In the genomic region with DNA sequence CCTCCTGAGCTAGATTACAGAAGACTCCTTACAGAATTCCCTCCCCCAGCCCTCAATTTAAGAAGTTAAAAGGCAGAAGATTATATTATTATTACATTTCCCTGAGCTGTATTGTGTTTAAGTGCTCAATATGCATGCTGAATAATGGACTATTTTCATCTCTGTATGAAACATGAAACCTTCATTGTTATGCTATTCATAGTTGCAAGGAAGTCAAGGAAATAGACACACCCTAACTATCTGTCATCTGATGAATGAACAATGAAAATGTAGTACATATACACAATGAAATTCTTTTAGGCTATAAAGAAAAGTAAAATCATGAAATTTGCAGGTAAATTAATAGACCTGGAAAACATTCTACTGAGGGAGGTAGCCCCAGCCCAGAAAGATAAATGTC, we compare ENCODE assay signal across 18 mouse cellular contexts.
"Had no signal": no experiment of that assay in that cellular context is flagged by ENCODE, and none has a peak within 500 bp of the region (broad histone marks: within the 10 kb centered on the region; RNA-seq: fewer than 3 reads in every experiment).

No protein-coding gene starts in this region.

- H3K9ac ChIP-seq: liver, embryonic 15.5 days; liver, postnatal 0 days; lung, embryonic 15.5 days; midbrain, embryonic 13.5 days; midbrain, embryonic 15.5 days; neural tube, embryonic 13.5 days; neural tube, embryonic 15.5 days; stomach, embryonic 15.5 days had no signal

- DNase-seq: liver, postnatal 0 days; lung, adult 2 months; lung, postnatal 10 days; right cerebral cortex, postnatal 14 days; thymus, adult 2 months; thymus, postnatal 25 days; thymus, postnatal 4 days had no signal

- H3K4me1 ChIP-seq: liver, embryonic 15.5 days; lung, embryonic 15.5 days; megakaryocyte, embryonic 14.5 days; midbrain, embryonic 13.5 days; midbrain, embryonic 15.5 days; neural tube, embryonic 13.5 days; neural tube, embryonic 15.5 days; stomach, embryonic 15.5 days had no signal

- H3K4me2 ChIP-seq: liver, embryonic 15.5 days; lung, embryonic 15.5 days; midbrain, embryonic 11.5 days; midbrain, embryonic 13.5 days; midbrain, embryonic 15.5 days; neural tube, embryonic 13.5 days; neural tube, embryonic 15.5 days; stomach, embryonic 15.5 days had no signal

- H3K4me3 ChIP-seq: liver, embryonic 15.5 days; lung, embryonic 15.5 days; megakaryocyte, embryonic 14.5 days; midbrain, embryonic 13.5 days; midbrain, embryonic 15.5 days; neural tube, embryonic 13.5 days; neural tube, embryonic 15.5 days; stomach, embryonic 15.5 days had no signal

- H3K36me3 ChIP-seq: liver, embryonic 15.5 days; lung, embryonic 15.5 days; midbrain, embryonic 13.5 days; midbrain, embryonic 15.5 days; neural tube, embryonic 13.5 days; neural tube, embryonic 15.5 days; stomach, embryonic 15.5 days had no signal

- H3K9me3 ChIP-seq: liver, embryonic 15.5 days; lung, embryonic 15.5 days; megakaryocyte, embryonic 14.5 days; midbrain, embryonic 13.5 days; midbrain, embryonic 15.5 days; neural tube, embryonic 13.5 days; neural tube, embryonic 15.5 days; stomach, embryonic 15.5 days had no signal

- ATAC-seq: liver, postnatal 0 days; midbrain, embryonic 13.5 days; midbrain, embryonic 15.5 days had no signal

- H3K27me3 ChIP-seq: liver, embryonic 15.5 days; lung, embryonic 15.5 days; megakaryocyte, embryonic 14.5 days; midbrain, embryonic 13.5 days; midbrain, embryonic 15.5 days; neural tube, embryonic 13.5 days; neural tube, embryonic 15.5 days; stomach, embryonic 15.5 days had no signal

- H3K27ac ChIP-seq: liver, embryonic 15.5 days; lung, embryonic 15.5 days; macrophage; midbrain, embryonic 13.5 days; midbrain, embryonic 15.5 days; neural tube, embryonic 13.5 days; neural tube, embryonic 15.5 days; stomach, embryonic 15.5 days; stomach, postnatal 0 days had no signal
